Mouse (Mus musculus) heart, postnatal 0 days (tissue): ENCODE measurements around the gene Slc25a20. TPM values are rescaled to one million over a fixed set of nuclear protein-coding genes. Genes with fewer than 3 reads are reported as not detected.
A peak's percentile ranks its signal among the peaks of the same experiment; 100 is the strongest.

ENCODE experiments used
- ATAC-seq: fragments of 200-750 bp; cut with Nextera tagmentation; 2 replicates; pipeline ENCODE4 v1.8.0; 2017; ENCODE audit warnings: low read depth, moderate number of reproducible peaks, moderate library complexity; ENCODE audit not compliant: insufficient read depth
- DNase-seq: peaks from one replicate; pipeline ENCODE4 v3.0.0-alpha.2; 2016; ENCODE audit warnings: low spot score
- H3K27ac ChIP-seq: fragments of 300-500 bp; sonication (generic); 2 replicates; pipeline ENCODE4 v1.5.1; 2014; ENCODE audit warnings: low read depth, mild to moderate bottlenecking
- H3K27me3 ChIP-seq: fragments of 300-500 bp; sonication (generic); 2 replicates; pipeline ENCODE4 v1.6.1; 2014; ENCODE audit warnings: low read length, mixed read lengths; ENCODE audit not compliant: control insufficient read depth, insufficient read depth
- H3K36me3 ChIP-seq: fragments of 300-500 bp; sonication (generic); replicated peaks from 2 replicates; pipeline ENCODE4 v1.6.1; 2014; ENCODE audit warnings: low read length, mixed read lengths; ENCODE audit not compliant: control insufficient read depth, insufficient read depth
- H3K4me1 ChIP-seq: fragments of 300-500 bp; sonication (generic); 2 replicates; pipeline ENCODE4 v1.6.1; 2014; ENCODE audit warnings: antibody characterized with exemption; ENCODE audit not compliant: control insufficient read depth, insufficient read depth
- H3K4me2 ChIP-seq: fragments of 300-500 bp; sonication (generic); 2 replicates; pipeline ENCODE4 v1.6.1; 2014; ENCODE audit warnings: low read depth, mild to moderate bottlenecking, low read length, moderate library complexity
- H3K4me3 ChIP-seq: fragments of 300-500 bp; sonication (generic); 2 replicates; pipeline ENCODE4 v1.5.1; 2014; ENCODE audit warnings: low read depth, low read length
- H3K9ac ChIP-seq: fragments of 300-500 bp; sonication (generic); replicated peaks from 2 replicates; pipeline ENCODE4 v1.6.1; 2014; ENCODE audit warnings: low read depth, low read length, mixed read lengths
- H3K9me3 ChIP-seq: fragments of 300-500 bp; sonication (generic); replicated peaks from 2 replicates; pipeline ENCODE4 v1.6.1; 2016; ENCODE audit warnings: low read length; ENCODE audit not compliant: control insufficient read depth
- CTCF ChIP-seq: IDR thresholded peaks from 2 replicates; pipeline ENCODE4 v1.5.1; 2016; ENCODE audit warnings: antibody characterized with exemption, control low read depth, low read depth
- EP300 ChIP-seq: IDR thresholded peaks from 2 replicates; pipeline ENCODE4 v1.6.1; 2016; ENCODE audit warnings: antibody characterized with exemption, low read depth
- WGBS: fragments of 180-500 bp; shearing (Covaris S2); extraction: QIAGEN DNeasy Blood & Tissue Kit; methylation state at CpG from one replicate; pipeline ENCODE4 v1.1.7; 2014; 5-methylcytosine and 5-hydroxymethylcytosine counted together
- polyA plus RNA-seq: library from polyadenylated mRNA; unstranded; fragments of >200 nt; fragmentation: Nextera tagmentation; extraction: Ambion mirVana; gene quantifications from 2 replicates; pipeline ENCODE4 v1.2.1, GENCODE M21; 2015
- total RNA-seq: library from RNA; depleted of rRNA; stranded (reverse); fragments of >200 nt; gene quantifications from 2 replicates; pipeline ENCODE4 v1.2.3, GENCODE M21; 2014; ENCODE audit warnings: low replicate concordance

Gene Slc25a20
- total and polyA plus RNA-seq, 2 experiments from 2014 or later, result 137 to 240 TPM

DNA sequence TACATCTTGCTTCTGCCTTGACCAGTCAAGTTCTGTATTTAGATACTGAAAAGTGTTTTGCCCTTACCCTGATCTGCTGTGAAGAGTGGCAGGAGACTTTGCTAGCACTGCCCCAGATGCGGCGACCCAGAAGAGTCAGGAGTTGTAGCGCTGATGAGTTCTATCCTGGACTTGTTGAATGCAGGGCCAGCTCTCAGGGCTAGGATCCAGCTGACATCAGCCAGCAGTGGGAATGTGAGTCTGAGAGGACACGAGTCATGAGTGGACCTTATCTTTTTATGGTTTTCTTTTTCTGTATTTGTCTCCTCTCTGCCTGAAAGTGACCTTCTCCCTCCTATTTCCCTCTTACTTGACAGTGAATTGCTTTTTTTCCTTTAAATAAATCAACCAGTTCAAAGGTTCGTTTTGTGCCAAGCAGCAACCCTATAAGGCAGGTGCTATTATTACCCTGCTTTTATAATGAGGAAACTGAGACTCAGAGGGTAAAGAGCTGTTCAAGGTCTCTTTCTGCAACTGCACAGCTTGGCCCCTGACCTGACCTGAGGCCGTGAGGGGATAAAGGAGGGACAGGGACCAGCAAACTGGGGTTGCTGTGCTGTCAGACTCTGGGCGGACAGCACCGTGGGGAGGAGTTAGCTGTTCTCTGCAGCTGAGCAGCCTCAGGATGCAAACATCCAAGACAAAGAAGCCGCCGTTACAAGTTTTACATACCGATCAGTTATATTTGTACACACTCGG, 41.7 kb downstream of the Slc25a20 start:
- H3K36me3 ChIP-seq, result no peaks in the 10 kb centered on the region
- H3K9ac ChIP-seq, result no peak overlapping the region
- DNase-seq, result peak; percentile 60
- H3K4me3 ChIP-seq, result no peak overlapping the region
- H3K4me2 ChIP-seq, result peak overlapping the region; percentile 35
- peak; percentile 79 for ATAC-seq
- peak overlapping the region; percentile 75 for H3K27ac ChIP-seq
- WGBS, result 17% methylated on average over 12 of the region's 12 CpGs
- no peaks in the 10 kb centered on the region for H3K9me3 ChIP-seq
- H3K27me3 ChIP-seq, result no peaks in the 10 kb centered on the region
- H3K4me1 ChIP-seq, result no peaks in the 10 kb centered on the region
- TF ChIP-seq EP300 (no peak), CTCF (no peak)

DNA sequence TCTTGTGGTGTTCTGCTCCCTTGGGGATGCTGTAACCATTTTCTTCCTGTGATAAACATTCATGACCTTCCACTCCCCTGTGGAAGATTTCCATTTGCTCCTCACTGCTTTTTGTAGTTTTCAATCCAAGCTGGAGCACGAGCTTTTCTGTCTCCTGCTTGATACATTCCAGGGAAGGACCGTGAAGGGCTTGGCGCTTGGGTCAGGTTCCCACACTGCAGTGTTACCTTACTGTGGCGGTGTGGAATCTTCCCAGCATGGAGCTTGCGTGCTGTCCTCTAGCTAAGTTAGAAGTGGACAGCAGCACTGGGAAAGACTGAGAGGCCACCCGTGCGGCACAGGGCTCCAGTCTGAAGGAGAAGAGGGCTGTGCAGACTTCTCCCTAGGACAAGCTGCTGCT, 42.7 kb downstream of the Slc25a20 start:
- H3K4me1 ChIP-seq, result no peaks in the 10 kb centered on the region
- H3K27me3 ChIP-seq, result no peaks in the 10 kb centered on the region
- peak overlapping the region; percentile 7; the same call in 1 of the 2 replicates for H3K4me2 ChIP-seq
- no peak overlapping the region for H3K4me3 ChIP-seq
- WGBS, result 21% methylated on average over 7 of the region's 7 CpGs
- H3K9ac ChIP-seq, result no peak overlapping the region
- no peaks in the 10 kb centered on the region for H3K36me3 ChIP-seq
- ATAC-seq, result 0 out of 2 replicates have a peak, but pooled peaks have one; percentile 19
- no peaks in the 10 kb centered on the region for H3K9me3 ChIP-seq
- peak overlapping the region; percentile 75 for H3K27ac ChIP-seq
- DNase-seq, result no peak
- TF ChIP-seq EP300 (no peak), CTCF (no peak)

- no peak for DNase-seq
- no peak overlapping the region for H3K4me2 ChIP-seq
- 84% methylated on average over 2 of the region's 2 CpGs for WGBS
- 0 out of 2 replicates have a peak overlapping the region, but pooled peaks have one; percentile 3 for H3K27ac ChIP-seq
- no peak for TF ChIP-seq EP300
- TF ChIP-seq CTCF, result no peak
- no peaks in the 10 kb centered on the region for H3K27me3 ChIP-seq
- ATAC-seq, result no peak
- H3K4me3 ChIP-seq, result no peak overlapping the region
- H3K4me1 ChIP-seq, result 0 out of 2 replicates have a peak, but pooled peaks cover 5% of the 10 kb centered on the region
- no peaks in the 10 kb centered on the region for H3K9me3 ChIP-seq
- H3K36me3 ChIP-seq, result no peaks in the 10 kb centered on the region
- no peak overlapping the region for H3K9ac ChIP-seq
These were observed 45.3 kb downstream of the Slc25a20 start for GRCm38 (mm10) chr9:108707212-108707611.

- Histone ChIP-seq H3K4me1 (0 out of 2 replicates have a peak, but pooled peaks cover 5% of the 10 kb centered on the region), H3K27me3 (no peaks in the 10 kb centered on the region), H3K4me2 (no peak overlapping the region), H3K36me3 (no peaks in the 10 kb centered on the region), H3K4me3 (no peak overlapping the region), H3K9me3 (no peaks in the 10 kb centered on the region), H3K27ac (no peak overlapping the region), H3K9ac (no peak overlapping the region)
- no peak for TF ChIP-seq EP300
- no peak for TF ChIP-seq CTCF
- ATAC-seq (no peak), DNase-seq (no peak)
- 81% methylated on average over 8 of the region's 8 CpGs for WGBS
These were observed 46.9 kb downstream of the Slc25a20 start for GRCm38 (mm10) chr9:108708833-108709232.

DNA sequence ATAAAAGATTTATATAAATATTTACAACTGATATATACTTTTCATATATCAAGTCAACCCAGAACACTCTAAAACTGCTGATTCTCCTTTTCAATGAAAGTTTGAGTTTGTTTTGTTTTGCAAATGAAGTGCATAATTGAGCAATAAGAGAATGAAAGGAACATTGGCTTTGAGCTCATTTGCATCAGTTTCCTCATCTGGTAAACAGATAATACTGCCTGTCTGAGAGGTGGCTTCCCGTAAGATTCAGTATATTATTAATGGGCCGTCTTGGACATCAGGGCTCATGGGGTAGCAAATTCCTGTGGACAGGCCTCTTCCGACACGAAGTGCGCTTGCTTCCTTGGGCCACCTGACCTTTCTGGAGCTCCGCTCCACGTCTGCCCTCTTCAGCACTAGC, 48.9 kb downstream of the Slc25a20 start:
- H3K9me3 ChIP-seq, result no peaks in the 10 kb centered on the region
- no peak for ATAC-seq
- no peak overlapping the region for H3K4me2 ChIP-seq
- no peaks in the 10 kb centered on the region for H3K27me3 ChIP-seq
- no peak for DNase-seq
- H3K4me1 ChIP-seq, result 0 out of 2 replicates have a peak, but pooled peaks cover 5% of the 10 kb centered on the region
- H3K36me3 ChIP-seq, result no peaks in the 10 kb centered on the region
- WGBS, result 80% methylated on average over 7 of the region's 7 CpGs
- H3K4me3 ChIP-seq, result no peak overlapping the region
- TF ChIP-seq EP300 (no peak), CTCF (no peak)
- H3K9ac ChIP-seq, result no peak overlapping the region
- H3K27ac ChIP-seq, result no peak overlapping the region
